Mouse (Mus musculus): Measurements from ENCODE around the gene Fgd5. TPM values are rescaled to one million over a fixed set of nuclear protein-coding genes. Genes with fewer than 3 reads are reported as not detected.

The Fgd5 gene
- polyA plus RNA-seq, 1 experiment from 2014 or later, result 7.8 TPM

GRCm38 (mm10) chr6:91979301-91979996 lies 771 bp downstream of the Fgd5 start:
- no peaks in the 10 kb centered on the region for H3K9me3 ChIP-seq
- H3K4me3 ChIP-seq (replicated peaks), result peak overlapping the region; percentile 56
- no peak for ATAC-seq (ENCODE audit: insufficient read depth, low FRiP score, low read depth)
- no peaks in the 10 kb centered on the region for H3K36me3 ChIP-seq
- peaks cover 23% of the 10 kb centered on the region for H3K27me3 ChIP-seq (replicated peaks)
- H3K4me2 ChIP-seq, result peak overlapping the region; percentile 97
- H3K4me1 ChIP-seq, result peaks cover 12% of the 10 kb centered on the region
- WGBS, result 11% methylated on average over 23 of the region's 23 CpGs
- 0 out of 2 replicates have a peak overlapping the region, but pooled peaks have one; percentile 39 for H3K9ac ChIP-seq
- no peak overlapping the region for H3K27ac ChIP-seq

DNA sequence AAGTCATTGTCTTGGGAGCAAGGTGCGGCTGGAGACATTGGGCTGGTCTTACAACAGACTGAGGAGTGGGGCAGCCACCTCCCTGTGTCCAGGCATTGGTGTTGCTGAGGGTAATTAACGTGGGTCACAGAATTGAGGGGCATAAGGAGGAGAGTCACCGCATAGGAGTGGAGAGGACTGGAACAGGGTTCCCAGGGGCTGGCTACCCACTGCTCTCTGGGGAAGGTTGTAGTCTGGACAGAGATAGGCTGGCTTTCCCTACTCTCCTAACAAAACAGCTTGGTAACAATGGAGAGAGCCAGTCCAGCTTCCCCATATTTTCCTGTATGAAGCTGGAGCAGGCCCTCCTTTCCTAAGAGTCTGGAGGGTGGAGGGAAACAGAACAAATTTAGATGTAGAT lies 1.3 kb downstream of the Fgd5 start:
- Histone ChIP-seq H3K27me3 (replicated peaks) (peaks cover 23% of the 10 kb centered on the region), H3K4me1 (peaks cover 12% of the 10 kb centered on the region), H3K9me3 (no peaks in the 10 kb centered on the region), H3K4me2 (peak overlapping the region; percentile 97), H3K4me3 (replicated peaks) (peak overlapping the region; percentile 56; the same call in 1 of the 2 replicates), H3K36me3 (no peaks in the 10 kb centered on the region), H3K9ac (no peak overlapping the region), H3K27ac (no peak overlapping the region)
- 76% methylated on average over 3 of the region's 3 CpGs for WGBS
- ATAC-seq (ENCODE audit: insufficient read depth, low FRiP score, low read depth), result no peak

GRCm38 (mm10) chr6:91990101-91990500 lies 11.4 kb downstream of the Fgd5 start:
- no peak overlapping the region for H3K4me3 ChIP-seq (replicated peaks)
- ATAC-seq (ENCODE audit: insufficient read depth, low FRiP score, low read depth), result no peak
- 80% methylated on average over 8 of the region's 8 CpGs for WGBS

DNA sequence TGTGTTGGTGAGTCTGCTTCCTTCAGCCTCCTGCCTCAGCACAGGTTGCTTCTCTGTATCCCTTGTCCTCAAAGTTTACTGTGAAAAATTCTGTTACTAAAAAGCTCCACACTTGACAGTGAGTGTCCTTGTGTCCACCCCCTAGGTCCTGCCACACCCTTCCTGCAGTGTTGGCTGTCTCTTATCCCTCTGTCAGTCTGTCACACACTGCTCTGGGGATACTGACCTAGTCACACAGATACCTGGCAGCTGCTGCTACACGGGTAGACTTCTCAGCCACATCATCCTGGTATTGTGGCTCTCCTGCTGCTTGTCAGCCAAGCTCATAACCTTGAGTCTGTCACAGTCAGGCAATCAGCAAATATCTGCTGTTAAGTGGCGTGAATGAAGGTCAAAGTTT lies 14.1 kb downstream of the Fgd5 start:
- Histone ChIP-seq H3K27me3 (replicated peaks) (no peaks in the 10 kb centered on the region), H3K4me3 (replicated peaks) (no peak overlapping the region), H3K4me1 (no peaks in the 10 kb centered on the region), H3K9me3 (no peaks in the 10 kb centered on the region), H3K27ac (no peak overlapping the region), H3K9ac (no peak overlapping the region), H3K36me3 (no peaks in the 10 kb centered on the region), H3K4me2 (no peak overlapping the region)
- ATAC-seq (ENCODE audit: insufficient read depth, low FRiP score, low read depth), result peak; percentile 57; the same call in 1 of the 2 replicates
- 74% methylated on average over 2 of the region's 2 CpGs for WGBS

More at GRCm38 (mm10) chr6:91990101-91990500, 11.4 kb downstream of the Fgd5 start:
- H3K4me2 ChIP-seq, result no peak overlapping the region
- no peaks in the 10 kb centered on the region for H3K4me1 ChIP-seq
- no peak overlapping the region for H3K27ac ChIP-seq
- H3K36me3 ChIP-seq, result no peaks in the 10 kb centered on the region
- H3K9ac ChIP-seq, result no peak overlapping the region
- no peaks in the 10 kb centered on the region for H3K9me3 ChIP-seq
- H3K27me3 ChIP-seq (replicated peaks), result no peaks in the 10 kb centered on the region

- peak; percentile 76 for ATAC-seq (ENCODE audit: insufficient read depth, low FRiP score, low read depth)
- Histone ChIP-seq H3K36me3 (no peaks in the 10 kb centered on the region), H3K27ac (no peak overlapping the region), H3K9ac (no peak overlapping the region), H3K4me3 (replicated peaks) (no peak overlapping the region), H3K4me1 (no peaks in the 10 kb centered on the region), H3K9me3 (no peaks in the 10 kb centered on the region), H3K4me2 (no peak overlapping the region), H3K27me3 (replicated peaks) (no peaks in the 10 kb centered on the region)
- WGBS, result 67% methylated on average over 8 of the region's 8 CpGs
These were observed 15.3 kb downstream of the Fgd5 start for GRCm38 (mm10) chr6:91993795-91994505.

GRCm38 (mm10) chr6:91996072-91996471 lies 17.4 kb downstream of the Fgd5 start:
- Histone ChIP-seq H3K27ac (no peak overlapping the region), H3K27me3 (replicated peaks) (no peaks in the 10 kb centered on the region), H3K4me1 (no peaks in the 10 kb centered on the region), H3K36me3 (no peaks in the 10 kb centered on the region), H3K9me3 (no peaks in the 10 kb centered on the region), H3K4me2 (no peak overlapping the region), H3K9ac (no peak overlapping the region), H3K4me3 (replicated peaks) (no peak overlapping the region)
- 82% methylated on average over 8 of the region's 8 CpGs for WGBS
- no peak for ATAC-seq (ENCODE audit: insufficient read depth, low FRiP score, low read depth)

GRCm38 (mm10) chr6:92002558-92003285 lies 24.0 kb downstream of the Fgd5 start:
- WGBS, result 93% methylated on average over 1 of the region's 1 CpGs
- H3K4me2 ChIP-seq, result no peak overlapping the region
- H3K4me1 ChIP-seq, result no peaks in the 10 kb centered on the region
- no peaks in the 10 kb centered on the region for H3K36me3 ChIP-seq
- no peaks in the 10 kb centered on the region for H3K27me3 ChIP-seq (replicated peaks)
- no peaks in the 10 kb centered on the region for H3K9me3 ChIP-seq
- no peak overlapping the region for H3K27ac ChIP-seq
- no peak overlapping the region for H3K4me3 ChIP-seq (replicated peaks)
- no peak overlapping the region for H3K9ac ChIP-seq
- ATAC-seq (ENCODE audit: insufficient read depth, low FRiP score, low read depth), result peak; percentile 22; the same call in 1 of the 2 replicates

DNA sequence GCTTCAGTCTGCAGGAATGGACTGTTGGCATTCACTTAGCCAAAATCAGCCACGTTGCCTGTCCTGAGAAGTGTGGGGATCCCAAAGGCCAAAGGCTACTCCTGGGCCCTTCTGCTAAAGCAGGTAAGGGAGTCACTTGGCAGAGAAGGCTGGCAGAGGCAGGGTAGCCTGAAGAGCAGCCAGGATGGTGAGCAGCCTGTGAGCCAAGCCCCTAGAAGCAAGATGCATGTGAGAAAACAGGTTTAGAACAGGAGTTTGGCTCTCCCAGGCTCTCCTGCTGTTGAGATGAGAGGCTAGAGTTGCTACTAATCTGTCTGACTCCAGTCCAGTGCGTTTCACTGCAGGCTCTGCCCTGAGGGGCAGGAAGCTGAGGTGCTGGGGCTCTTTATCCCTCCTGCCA lies 25.0 kb downstream of the Fgd5 start:
- H3K4me3 ChIP-seq (replicated peaks), result no peak overlapping the region
- ATAC-seq (ENCODE audit: insufficient read depth, low FRiP score, low read depth), result no peak
- H3K27me3 ChIP-seq (replicated peaks), result no peaks in the 10 kb centered on the region
- no peak overlapping the region for H3K9ac ChIP-seq
- no peak overlapping the region for H3K27ac ChIP-seq
- H3K4me1 ChIP-seq, result no peaks in the 10 kb centered on the region
- H3K4me2 ChIP-seq, result no peak overlapping the region
- H3K9me3 ChIP-seq, result no peaks in the 10 kb centered on the region
- WGBS, result 46% methylated on average over 2 of the region's 2 CpGs
- no peaks in the 10 kb centered on the region for H3K36me3 ChIP-seq

DNA sequence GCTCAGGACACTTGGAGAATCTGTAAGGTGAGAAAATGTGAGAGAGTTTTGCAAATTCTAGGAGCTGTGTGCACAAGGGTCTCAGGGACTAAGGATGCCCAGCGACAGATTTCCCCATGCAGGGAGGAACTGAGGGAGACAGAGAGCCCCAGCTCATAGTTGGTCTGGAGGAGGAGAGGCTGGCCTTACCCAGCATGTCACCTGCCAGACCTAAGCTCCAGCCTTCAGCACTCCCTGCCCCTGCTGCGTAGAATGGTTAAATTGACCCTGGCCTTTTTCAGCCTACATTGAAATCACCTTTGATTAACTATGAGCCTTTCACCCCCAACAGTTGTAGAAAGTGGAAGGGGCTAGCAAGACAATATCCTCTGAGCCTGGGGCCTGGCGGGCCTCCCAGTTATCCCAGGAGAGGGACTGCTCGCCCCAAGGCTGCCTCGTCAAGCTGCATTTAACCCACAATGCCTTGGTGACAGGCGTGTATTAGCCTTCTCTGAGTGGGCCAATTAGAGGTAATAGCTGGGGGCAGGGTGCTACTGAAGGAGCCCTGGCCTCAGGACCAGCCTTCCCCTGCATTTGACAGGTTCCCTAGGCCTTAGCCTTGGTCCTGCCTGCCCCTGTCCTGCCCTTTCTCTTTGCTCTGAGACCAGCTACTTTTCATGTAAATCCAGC lies 25.6 kb downstream of the Fgd5 start:
- Histone ChIP-seq H3K9ac (no peak overlapping the region), H3K9me3 (no peaks in the 10 kb centered on the region), H3K4me3 (replicated peaks) (no peak overlapping the region), H3K27me3 (replicated peaks) (no peaks in the 10 kb centered on the region), H3K27ac (no peak overlapping the region), H3K4me2 (no peak overlapping the region), H3K4me1 (no peaks in the 10 kb centered on the region), H3K36me3 (no peaks in the 10 kb centered on the region)
- no peak for ATAC-seq (ENCODE audit: insufficient read depth, low FRiP score, low read depth)
- 49% methylated on average over 6 of the region's 6 CpGs for whole genome bisulfite sequencing

DNA sequence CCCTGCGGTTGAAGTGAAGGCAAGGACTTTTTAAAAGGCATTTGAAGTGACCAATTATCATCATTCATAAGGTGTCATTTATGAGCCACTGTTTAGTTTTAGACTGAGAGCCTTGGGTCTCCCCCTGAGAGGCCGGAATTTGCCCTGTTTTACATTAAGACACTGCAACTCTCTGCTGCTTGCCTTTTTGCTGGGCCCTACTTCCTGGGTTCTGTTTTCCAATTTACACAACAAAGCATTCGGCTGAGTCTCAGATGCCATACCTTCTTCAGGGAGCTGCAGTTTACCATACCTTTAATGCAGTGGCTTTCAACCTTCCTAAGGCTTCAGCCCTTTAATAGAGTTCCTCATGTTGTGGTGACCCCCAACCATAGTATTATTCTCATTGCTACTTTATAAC lies 26.1 kb downstream of the Fgd5 start:
- 53% methylated on average over 3 of the region's 3 CpGs for WGBS
- no peak for ATAC-seq (ENCODE audit: insufficient read depth, low FRiP score, low read depth)

GRCm38 (mm10) chr6:92010895-92011294 lies 32.2 kb downstream of the Fgd5 start:
- Histone ChIP-seq H3K27ac (no peak overlapping the region), H3K4me1 (no peaks in the 10 kb centered on the region), H3K4me3 (replicated peaks) (no peak overlapping the region), H3K9ac (no peak overlapping the region), H3K36me3 (no peaks in the 10 kb centered on the region), H3K4me2 (no peak overlapping the region), H3K27me3 (replicated peaks) (no peaks in the 10 kb centered on the region), H3K9me3 (no peaks in the 10 kb centered on the region)
- ATAC-seq (ENCODE audit: insufficient read depth, low FRiP score, low read depth), result no peak
- WGBS, result 76% methylated on average over 2 of the region's 2 CpGs

More for the DNA sequence above, 26.1 kb downstream of the Fgd5 start:
- Histone ChIP-seq H3K27ac (no peak overlapping the region), H3K9me3 (no peaks in the 10 kb centered on the region), H3K27me3 (replicated peaks) (no peaks in the 10 kb centered on the region), H3K4me2 (no peak overlapping the region), H3K36me3 (no peaks in the 10 kb centered on the region), H3K4me1 (no peaks in the 10 kb centered on the region), H3K9ac (no peak overlapping the region), H3K4me3 (replicated peaks) (no peak overlapping the region)
